Mouse (Mus musculus): ENCODE measurements around the gene Slco1a5. TPM values are rescaled to one million over a fixed set of nuclear protein-coding genes. Genes with fewer than 3 reads are reported as not detected.

The Slco1a5 gene
- polyA plus RNA-seq, 1 experiment, result not detected

DNA sequence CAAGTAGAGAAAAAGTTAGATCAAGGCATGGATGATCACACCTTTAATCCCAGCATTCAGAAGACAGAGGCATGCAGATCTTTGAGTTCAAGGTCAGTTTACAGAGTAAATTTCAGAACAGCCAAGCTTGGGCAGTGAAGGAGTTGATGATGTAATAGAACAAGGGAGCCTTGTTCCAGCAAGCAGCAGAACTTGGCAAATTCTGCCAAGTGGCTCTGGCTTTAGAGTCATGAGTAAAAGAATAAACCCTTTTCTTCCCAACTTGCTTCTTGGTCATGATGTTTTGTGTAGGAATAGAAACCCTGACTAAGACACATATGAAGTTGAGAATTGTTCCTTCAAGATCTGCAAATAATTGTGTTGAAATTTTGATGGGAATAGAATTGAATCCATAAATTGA, 111.0 kb downstream of the Slco1a5 start:
- no peaks in the 10 kb centered on the region for H3K27me3 ChIP-seq (ENCODE audit: control insufficient read depth, insufficient read depth, low read length)
- no peak for DNase-seq (ENCODE audit: low read depth in 1 of 2, low spot score in 2 of 2)
- H3K4me3 ChIP-seq (ENCODE audit: extremely low read depth, insufficient read depth, insufficient read length), result no peak overlapping the region
- TF ChIP-seq POLR2A (IDR thresholded peaks at IDR 0.05; ENCODE audit: low read depth, low read length), result no peak
- TF ChIP-seq CTCF (IDR thresholded peaks at IDR 0.05; ENCODE audit: extremely low read depth, insufficient read depth, insufficient read length, insufficient replicate concordance), result no peak
- H3K36me3 ChIP-seq (ENCODE audit: control insufficient read depth, insufficient read depth, low read length), result no peaks in the 10 kb centered on the region
- H3K27ac ChIP-seq (ENCODE audit: insufficient read depth, low read length), result no peak overlapping the region
- H3K4me1 ChIP-seq (ENCODE audit: control insufficient read depth, insufficient read depth, insufficient read length), result no peaks in the 10 kb centered on the region

DNA sequence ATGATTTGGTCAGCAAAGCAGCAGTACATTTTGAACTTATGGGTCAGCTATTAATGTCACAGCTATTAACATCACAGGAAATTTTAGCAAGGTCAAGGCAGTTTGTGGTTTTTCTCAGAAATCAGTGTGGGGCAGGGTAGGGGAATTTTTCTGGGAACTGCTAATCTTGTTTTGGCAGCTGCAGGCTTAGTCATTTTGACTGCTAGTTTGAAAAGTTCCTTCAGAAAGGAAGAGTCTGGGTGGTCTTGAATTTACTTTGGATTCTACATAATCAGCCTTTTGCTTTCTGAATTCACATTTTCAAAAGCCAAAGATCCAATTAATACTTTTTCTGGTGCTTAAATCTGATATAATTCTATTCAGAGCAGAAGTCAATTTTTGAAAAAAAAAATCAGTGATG, 113.0 kb downstream of the Slco1a5 start:
- Histone ChIP-seq H3K4me3 (ENCODE audit: extremely low read depth, insufficient read depth, insufficient read length) (no peak overlapping the region), H3K27me3 (ENCODE audit: control insufficient read depth, insufficient read depth, low read length) (no peaks in the 10 kb centered on the region), H3K36me3 (ENCODE audit: control insufficient read depth, insufficient read depth, low read length) (no peaks in the 10 kb centered on the region), H3K27ac (ENCODE audit: insufficient read depth, low read length) (no peak overlapping the region), H3K4me1 (ENCODE audit: control insufficient read depth, insufficient read depth, insufficient read length) (no peaks in the 10 kb centered on the region)
- no peak for TF ChIP-seq CTCF (IDR thresholded peaks at IDR 0.05; ENCODE audit: extremely low read depth, insufficient read depth, insufficient read length, insufficient replicate concordance)
- no peak for TF ChIP-seq POLR2A (IDR thresholded peaks at IDR 0.05; ENCODE audit: low read depth, low read length)
- no peak for DNase-seq (ENCODE audit: low read depth in 1 of 2, low spot score in 2 of 2)

DNA sequence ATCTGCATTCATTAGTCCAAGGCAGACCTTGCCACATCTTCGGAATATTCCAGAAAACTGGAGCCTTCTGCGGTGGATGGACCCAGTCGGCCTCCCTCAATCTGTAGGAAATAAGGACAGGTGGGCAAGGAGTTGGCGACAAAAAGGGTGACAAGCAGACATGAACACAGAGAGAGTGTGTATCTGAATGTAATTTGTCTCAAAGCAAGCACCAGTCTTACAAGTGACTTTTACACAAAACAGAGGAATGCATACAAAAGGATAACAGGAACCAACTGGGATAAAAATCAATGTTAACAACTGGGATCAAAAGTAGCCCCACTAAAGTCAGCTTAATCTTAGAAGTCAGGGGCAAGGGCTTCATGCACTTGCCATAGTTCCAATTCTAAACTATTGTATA, 114.4 kb downstream of the Slco1a5 start, which contains the start of gene Slco1a6:
Gene Slco1a6 (minus strand): TSS at position 101 of the 400 bp plus-strand sequence.
- 91% methylated on average over 4 of the region's 4 CpGs for WGBS
- no peak within 1 kb of the TSS for H3K27ac ChIP-seq (ENCODE audit: insufficient read depth, low read length)

DNA sequence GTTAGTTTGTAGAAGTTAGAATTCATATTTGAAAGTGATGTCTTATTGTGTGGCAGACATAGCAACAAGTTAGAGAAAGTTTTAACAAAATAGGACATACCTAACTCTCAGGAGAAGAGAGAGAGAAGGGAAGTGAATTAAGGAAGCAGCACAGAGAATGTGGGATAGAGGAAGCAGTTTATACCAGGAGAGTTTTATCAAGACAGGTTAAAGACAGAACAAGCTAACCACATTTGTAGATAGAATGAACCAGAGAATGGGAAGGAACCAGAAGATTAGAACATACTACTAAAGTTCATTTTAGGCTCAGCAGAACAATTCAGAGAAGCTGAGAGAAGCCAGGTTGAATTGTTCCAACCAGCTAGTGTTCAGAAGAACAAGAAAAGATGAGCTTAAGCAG, 122.3 kb downstream of the Slco1a5 start:
- H3K27me3 ChIP-seq (ENCODE audit: control insufficient read depth, insufficient read depth, low read length), result no peaks in the 10 kb centered on the region
- no peak overlapping the region for H3K27ac ChIP-seq (ENCODE audit: insufficient read depth, low read length)
- TF ChIP-seq POLR2A (IDR thresholded peaks at IDR 0.05; ENCODE audit: low read depth, low read length), result no peak
- TF ChIP-seq CTCF (IDR thresholded peaks at IDR 0.05; ENCODE audit: extremely low read depth, insufficient read depth, insufficient read length, insufficient replicate concordance), result no peak
- no peaks in the 10 kb centered on the region for H3K36me3 ChIP-seq (ENCODE audit: control insufficient read depth, insufficient read depth, low read length)
- no peak overlapping the region for H3K4me3 ChIP-seq (ENCODE audit: extremely low read depth, insufficient read depth, insufficient read length)
- no peak for DNase-seq (ENCODE audit: low read depth in 1 of 2, low spot score in 2 of 2)
- no peaks in the 10 kb centered on the region for H3K4me1 ChIP-seq (ENCODE audit: control insufficient read depth, insufficient read depth, insufficient read length)

More for the DNA sequence above, 114.4 kb downstream of the Slco1a5 start, which contains the start of gene Slco1a6:
- no peaks in the 10 kb centered on the region for H3K27me3 ChIP-seq (ENCODE audit: control insufficient read depth, insufficient read depth, low read length)
- no peak for TF ChIP-seq POLR2A (IDR thresholded peaks at IDR 0.05; ENCODE audit: low read depth, low read length)
- H3K4me1 ChIP-seq (ENCODE audit: control insufficient read depth, insufficient read depth, insufficient read length), result no peaks in the 10 kb centered on the region
- H3K4me3 ChIP-seq (ENCODE audit: extremely low read depth, insufficient read depth, insufficient read length), result no peak within 1 kb of the TSS
- no peak for DNase-seq (ENCODE audit: low read depth in 1 of 2, low spot score in 2 of 2)
- no peaks in the 10 kb centered on the region for H3K36me3 ChIP-seq (ENCODE audit: control insufficient read depth, insufficient read depth, low read length)

DNA sequence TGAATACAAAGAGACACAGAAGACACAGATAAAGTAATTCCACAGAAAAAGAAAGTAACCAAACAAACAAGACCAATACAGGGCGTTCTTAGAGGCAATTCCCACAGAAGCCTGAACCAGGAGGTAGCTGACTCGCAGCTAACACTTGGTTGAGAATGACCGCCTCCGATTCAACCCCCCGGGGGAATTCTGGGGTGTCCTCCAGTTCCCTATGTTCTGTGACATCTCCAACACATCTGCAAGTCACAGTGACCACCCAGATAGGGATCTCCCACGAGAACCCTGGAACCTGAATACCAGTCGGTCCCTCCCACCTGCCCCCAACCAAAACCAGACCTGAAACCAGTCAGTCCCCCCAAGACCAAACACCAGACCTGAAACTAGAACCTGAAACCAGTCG, 128.5 kb downstream of the Slco1a5 start:
- H3K36me3 ChIP-seq (ENCODE audit: control insufficient read depth, insufficient read depth, low read length), result no peaks in the 10 kb centered on the region
- no peak overlapping the region for H3K27ac ChIP-seq (ENCODE audit: insufficient read depth, low read length)
- H3K27me3 ChIP-seq (ENCODE audit: control insufficient read depth, insufficient read depth, low read length), result no peaks in the 10 kb centered on the region
- DNase-seq (ENCODE audit: low read depth in 1 of 2, low spot score in 2 of 2), result no peak
- 80% methylated on average over 8 of the region's 8 CpGs for WGBS
- H3K4me3 ChIP-seq (ENCODE audit: extremely low read depth, insufficient read depth, insufficient read length), result no peak overlapping the region
- H3K4me1 ChIP-seq (ENCODE audit: control insufficient read depth, insufficient read depth, insufficient read length), result no peaks in the 10 kb centered on the region
- no peak for TF ChIP-seq POLR2A (IDR thresholded peaks at IDR 0.05; ENCODE audit: low read depth, low read length)
- no peak for TF ChIP-seq CTCF (IDR thresholded peaks at IDR 0.05; ENCODE audit: extremely low read depth, insufficient read depth, insufficient read length, insufficient replicate concordance)

DNA sequence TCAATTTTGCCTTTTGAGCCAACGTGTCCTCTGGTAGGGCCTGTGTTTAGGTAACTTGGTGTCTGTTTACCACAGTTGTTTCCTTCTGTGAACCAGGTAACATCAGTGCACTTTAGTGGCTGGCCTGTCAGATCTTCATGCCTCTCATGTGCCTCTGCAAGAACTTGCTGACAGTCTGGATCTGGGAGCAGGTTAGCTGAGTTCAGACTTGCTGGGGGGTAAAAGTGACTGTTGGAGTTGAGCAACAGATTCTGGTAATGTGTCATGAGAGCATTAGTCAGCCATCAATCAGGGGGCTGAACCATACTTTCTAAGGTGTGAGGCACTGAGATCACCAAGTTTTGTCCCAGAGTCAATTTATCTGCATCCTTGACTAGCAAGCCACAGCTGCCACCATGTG, 130.8 kb downstream of the Slco1a5 start:
- TF ChIP-seq CTCF (IDR thresholded peaks at IDR 0.05; ENCODE audit: extremely low read depth, insufficient read depth, insufficient read length, insufficient replicate concordance) (no peak), POLR2A (IDR thresholded peaks at IDR 0.05; ENCODE audit: low read depth, low read length) (no peak)
- no peaks in the 10 kb centered on the region for H3K27me3 ChIP-seq (ENCODE audit: control insufficient read depth, insufficient read depth, low read length)
- H3K27ac ChIP-seq (ENCODE audit: insufficient read depth, low read length), result no peak overlapping the region
- no peak overlapping the region for H3K4me3 ChIP-seq (ENCODE audit: extremely low read depth, insufficient read depth, insufficient read length)
- 59% methylated on average over 1 of the region's 1 CpGs for WGBS
- no peaks in the 10 kb centered on the region for H3K4me1 ChIP-seq (ENCODE audit: control insufficient read depth, insufficient read depth, insufficient read length)
- no peak for DNase-seq (ENCODE audit: low read depth in 1 of 2, low spot score in 2 of 2)
- H3K36me3 ChIP-seq (ENCODE audit: control insufficient read depth, insufficient read depth, low read length), result no peaks in the 10 kb centered on the region

DNA sequence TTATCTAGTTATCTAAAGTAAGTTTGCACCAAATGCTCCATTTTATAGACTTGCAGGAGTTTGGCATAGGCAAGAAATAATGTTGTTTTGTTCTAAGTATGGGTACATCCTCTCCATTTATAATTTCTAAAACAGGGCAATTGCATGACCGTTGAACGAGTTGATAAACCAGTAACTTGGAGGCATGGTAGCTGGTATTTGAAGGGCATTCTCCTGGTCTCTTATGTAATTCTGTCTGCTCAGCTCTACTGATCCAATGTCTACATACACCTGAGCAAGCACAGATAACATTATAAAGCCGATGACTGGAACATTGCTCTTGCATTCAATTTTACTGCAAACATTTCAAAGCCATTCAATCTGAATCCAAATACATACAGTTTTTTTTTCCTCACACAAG, 135.4 kb downstream of the Slco1a5 start:
- Histone ChIP-seq H3K4me3 (ENCODE audit: extremely low read depth, insufficient read depth, insufficient read length) (no peak overlapping the region), H3K27me3 (ENCODE audit: control insufficient read depth, insufficient read depth, low read length) (no peaks in the 10 kb centered on the region), H3K4me1 (ENCODE audit: control insufficient read depth, insufficient read depth, insufficient read length) (no peaks in the 10 kb centered on the region), H3K27ac (ENCODE audit: insufficient read depth, low read length) (no peak overlapping the region), H3K36me3 (ENCODE audit: control insufficient read depth, insufficient read depth, low read length) (no peaks in the 10 kb centered on the region)
- TF ChIP-seq POLR2A (IDR thresholded peaks at IDR 0.05; ENCODE audit: low read depth, low read length), result no peak
- no peak for TF ChIP-seq CTCF (IDR thresholded peaks at IDR 0.05; ENCODE audit: extremely low read depth, insufficient read depth, insufficient read length, insufficient replicate concordance)
- DNase-seq (ENCODE audit: low read depth in 1 of 2, low spot score in 2 of 2), result no peak
- 93% methylated on average over 3 of the region's 3 CpGs for WGBS
